8 mouse cellular contexts compared by ENCODE assay signal in genomic region chr10:42678331-42678730, GRCm38 (mm10).
A peak's percentile ranks its signal among the peaks of the same experiment; 100 is the strongest.
DNase-seq lines count a peak whose midpoint lies in the region; ATAC-seq and TF ChIP-seq lines count a peak whose summit lies in the region.

No protein-coding gene starts in this region.

- peak overlapping the region; percentile 79 for H3K9ac ChIP-seq in kidney, embryonic 16.5 days (replicated peaks; ENCODE audit: low read length)
- peak overlapping the region; percentile 75; the same call in 1 of the 2 replicates for H3K9ac ChIP-seq in hindbrain, postnatal 0 days (replicated peaks; ENCODE audit: low read length)
- peak overlapping the region; percentile 73; the same call in 1 of the 2 replicates for H3K9ac ChIP-seq in midbrain, postnatal 0 days (replicated peaks; ENCODE audit: low read length, poor library complexity, severe bottlenecking)

- no peak overlapping the region for H3K27ac ChIP-seq in kidney, embryonic 16.5 days (ENCODE audit: low read length)
- H3K27ac ChIP-seq in hindbrain, postnatal 0 days = peak overlapping the region; percentile 80; the same call in 1 of the 2 replicates
- H3K27ac ChIP-seq in midbrain, postnatal 0 days (ENCODE audit: low read depth, low read length) = peak overlapping the region; percentile 79

- peaks cover 12% of the 10 kb centered on the region for H3K4me1 ChIP-seq in kidney, embryonic 16.5 days (ENCODE audit: insufficient read depth, low read length)
- H3K4me1 ChIP-seq in hindbrain, postnatal 0 days (ENCODE audit: insufficient read depth, low read length) = peaks cover 14% of the 10 kb centered on the region; the same call in 1 of the 2 replicates
- peaks cover 7% of the 10 kb centered on the region; the same call in 1 of the 2 replicates for H3K4me1 ChIP-seq in midbrain, postnatal 0 days (ENCODE audit: insufficient read depth, low read length)

- intact Hi-C loops in gastrocnemius, postnatal 14 days (cut with DNase I; ENCODE audit: low total_unique reads) = no loop called here

- H3K4me2 ChIP-seq in kidney, embryonic 16.5 days (replicated peaks; ENCODE audit: low read depth, low read length) = peak overlapping the region; percentile 80
- peak overlapping the region; percentile 74 for H3K4me2 ChIP-seq in hindbrain, postnatal 0 days (ENCODE audit: low read depth, low read length)
- H3K4me2 ChIP-seq in midbrain, postnatal 0 days (ENCODE audit: low read depth, low read length, poor library complexity, severe bottlenecking) = peak overlapping the region; percentile 74

- TF ChIP-seq CTCF in hindbrain, postnatal 0 days (IDR thresholded peaks at IDR 0.05; ENCODE audit: low read depth) = no peak
- no peak for TF ChIP-seq CTCF in midbrain, postnatal 0 days (IDR thresholded peaks at IDR 0.05)

- H3K4me3 ChIP-seq in kidney, embryonic 16.5 days (ENCODE audit: low read length) = peak overlapping the region; percentile 95
- H3K4me3 ChIP-seq in hindbrain, postnatal 0 days (ENCODE audit: low read length) = peak overlapping the region; percentile 89
- H3K4me3 ChIP-seq in midbrain, postnatal 0 days (ENCODE audit: low read depth, low read length) = peak overlapping the region; percentile 90

- WGBS in kidney, embryonic 16.5 days = 47% methylated on average over 6 of the region's 6 CpGs
- WGBS in hindbrain, postnatal 0 days = 38% methylated on average over 6 of the region's 6 CpGs
- WGBS in midbrain, postnatal 0 days = 36% methylated on average over 6 of the region's 6 CpGs

- no peaks in the 10 kb centered on the region for H3K36me3 ChIP-seq in kidney, embryonic 16.5 days (ENCODE audit: insufficient read depth, low read length)
- no peaks in the 10 kb centered on the region for H3K36me3 ChIP-seq in hindbrain, postnatal 0 days (ENCODE audit: insufficient read depth, low read length)
- no peaks in the 10 kb centered on the region for H3K36me3 ChIP-seq in midbrain, postnatal 0 days (ENCODE audit: insufficient read depth, low read length)

- peaks cover 2% of the 10 kb centered on the region for H3K9me3 ChIP-seq in kidney, embryonic 16.5 days (ENCODE audit: low read length)
- H3K9me3 ChIP-seq in hindbrain, postnatal 0 days (ENCODE audit: low read length) = no peaks in the 10 kb centered on the region
- H3K9me3 ChIP-seq in midbrain, postnatal 0 days (ENCODE audit: low read length) = no peaks in the 10 kb centered on the region

- ATAC-seq in kidney, embryonic 16.5 days (ENCODE audit: low FRiP score, low TSS enrichment) = no peak
- ATAC-seq in hindbrain, postnatal 0 days = no peak; the same call in 1 of the 2 replicates
- no peak for ATAC-seq in midbrain, postnatal 0 days (ENCODE audit: low FRiP score)

- peaks cover 3% of the 10 kb centered on the region; the same call in 1 of the 2 replicates for H3K27me3 ChIP-seq in kidney, embryonic 16.5 days (ENCODE audit: insufficient read depth, low read length)
- no peaks in the 10 kb centered on the region for H3K27me3 ChIP-seq in hindbrain, postnatal 0 days (ENCODE audit: insufficient read depth, low read length)
- H3K27me3 ChIP-seq in midbrain, postnatal 0 days (ENCODE audit: insufficient read depth, low read length) = no peaks in the 10 kb centered on the region

- DNase-seq in kidney, adult 8-10 months = no peak
- peak; percentile 20 for DNase-seq in c-Kit-positive CD71-positive TER-119-positive erythroid progenitor cells, embryonic 14.5 days (ENCODE audit: low spot score)
- DNase-seq in hindbrain, postnatal 0 days (ENCODE audit: low spot score) = no peak
- no peak for DNase-seq in midbrain, postnatal 0 days (ENCODE audit: low spot score)
- no peak for DNase-seq in adrenal gland, adult 2 months
- no peak for DNase-seq in cerebellum, postnatal 25 days
- DNase-seq in gastrocnemius, postnatal 14 days = no peak
